Mouse (Mus musculus): ENCODE results near the gene Agbl4. TPM values are rescaled to one million over a fixed set of nuclear protein-coding genes. Genes with fewer than 3 reads are reported as not detected.

Agbl4 gene
- polyA plus RNA-seq, 1 experiment from 2014 or later = 2.0 TPM

- Histone ChIP-seq H3K9me3 (no peaks in the 10 kb centered on the region; the same call in none of the 2 replicates), H3K4me1 (replicated peaks) (no peaks in the 10 kb centered on the region; the same call in 1 of the 2 replicates), H3K4me3 (replicated peaks) (no peak overlapping the region), H3K4me2 (replicated peaks) (no peak overlapping the region), H3K36me3 (no peaks in the 10 kb centered on the region), H3K27me3 (no peaks in the 10 kb centered on the region), H3K9ac (replicated peaks) (no peak overlapping the region), H3K27ac (no peak overlapping the region)
- ATAC-seq = no peak
- WGBS = 79% methylated on average over 1 of the region's 1 CpGs
These were observed 909.1 kb downstream of the Agbl4 start for GRCm38 (mm10) chr4:111306518-111306917.

- no peaks in the 10 kb centered on the region for H3K36me3 ChIP-seq
- no peaks in the 10 kb centered on the region; the same call in 1 of the 2 replicates for H3K4me1 ChIP-seq (replicated peaks)
- H3K4me2 ChIP-seq (replicated peaks) = no peak overlapping the region
- H3K27ac ChIP-seq = no peak overlapping the region
- no peak overlapping the region for H3K9ac ChIP-seq (replicated peaks)
- ATAC-seq = peak; percentile 58; the same call in 1 of the 2 replicates
- 56% methylated on average over 7 of the region's 7 CpGs for WGBS
- H3K9me3 ChIP-seq = no peaks in the 10 kb centered on the region; the same call in none of the 2 replicates
- no peaks in the 10 kb centered on the region for H3K27me3 ChIP-seq
- H3K4me3 ChIP-seq (replicated peaks) = no peak overlapping the region
These were observed 909.7 kb downstream of the Agbl4 start for GRCm38 (mm10) chr4:111307166-111307565.

- WGBS = 60% methylated on average over 5 of the region's 5 CpGs
- Histone ChIP-seq H3K9me3 (no peaks in the 10 kb centered on the region; the same call in none of the 2 replicates), H3K27ac (no peak overlapping the region), H3K4me1 (replicated peaks) (no peaks in the 10 kb centered on the region; the same call in 1 of the 2 replicates), H3K9ac (replicated peaks) (no peak overlapping the region), H3K4me3 (replicated peaks) (no peak overlapping the region), H3K36me3 (no peaks in the 10 kb centered on the region), H3K27me3 (no peaks in the 10 kb centered on the region), H3K4me2 (replicated peaks) (no peak overlapping the region)
- ATAC-seq = no peak
These were observed 910.2 kb downstream of the Agbl4 start for GRCm38 (mm10) chr4:111307633-111308032.

GRCm38 (mm10) chr4:111308572-111309288 is 911.3 kb downstream of the Agbl4 start:
- Histone ChIP-seq H3K27me3 (no peaks in the 10 kb centered on the region), H3K27ac (no peak overlapping the region), H3K4me1 (replicated peaks) (no peaks in the 10 kb centered on the region; the same call in 1 of the 2 replicates), H3K9ac (replicated peaks) (no peak overlapping the region), H3K4me2 (replicated peaks) (no peak overlapping the region), H3K9me3 (no peaks in the 10 kb centered on the region; the same call in none of the 2 replicates), H3K4me3 (replicated peaks) (no peak overlapping the region), H3K36me3 (no peaks in the 10 kb centered on the region)
- WGBS = 78% methylated on average over 3 of the region's 3 CpGs
- no peak for ATAC-seq

- no peak for ATAC-seq
- 88% methylated on average over 11 of the region's 11 CpGs for WGBS
These were observed 929.6 kb downstream of the Agbl4 start for GRCm38 (mm10) chr4:111327094-111327493.

GRCm38 (mm10) chr4:111327760-111328373 is 930.4 kb downstream of the Agbl4 start:
- 71% methylated on average over 11 of the region's 11 CpGs for WGBS
- Histone ChIP-seq H3K4me1 (replicated peaks) (no peaks in the 10 kb centered on the region), H3K4me2 (replicated peaks) (0 out of 2 replicates have a peak overlapping the region, but pooled peaks have one; percentile 4), H3K4me3 (replicated peaks) (no peak overlapping the region), H3K27me3 (no peaks in the 10 kb centered on the region), H3K27ac (no peak overlapping the region), H3K9ac (replicated peaks) (no peak overlapping the region), H3K9me3 (no peaks in the 10 kb centered on the region), H3K36me3 (no peaks in the 10 kb centered on the region)
- ATAC-seq = peak; percentile 83; the same call in 1 of the 2 replicates

More at GRCm38 (mm10) chr4:111327094-111327493, 929.6 kb downstream of the Agbl4 start:
- H3K27ac ChIP-seq = no peak overlapping the region
- H3K9me3 ChIP-seq = no peaks in the 10 kb centered on the region
- H3K9ac ChIP-seq (replicated peaks) = no peak overlapping the region
- H3K27me3 ChIP-seq = no peaks in the 10 kb centered on the region
- H3K4me1 ChIP-seq (replicated peaks) = no peaks in the 10 kb centered on the region
- H3K4me3 ChIP-seq (replicated peaks) = no peak overlapping the region
- H3K4me2 ChIP-seq (replicated peaks) = no peak overlapping the region
- no peaks in the 10 kb centered on the region for H3K36me3 ChIP-seq

GRCm38 (mm10) chr4:111329501-111329900 is 932.0 kb downstream of the Agbl4 start:
- Histone ChIP-seq H3K4me3 (replicated peaks) (no peak overlapping the region), H3K27ac (no peak overlapping the region), H3K9me3 (no peaks in the 10 kb centered on the region), H3K36me3 (no peaks in the 10 kb centered on the region), H3K4me1 (replicated peaks) (no peaks in the 10 kb centered on the region), H3K9ac (replicated peaks) (no peak overlapping the region), H3K4me2 (replicated peaks) (no peak overlapping the region), H3K27me3 (no peaks in the 10 kb centered on the region)
- no peak for ATAC-seq
- WGBS = 74% methylated on average over 4 of the region's 4 CpGs

GRCm38 (mm10) chr4:111332864-111333263 is 935.4 kb downstream of the Agbl4 start:
- Histone ChIP-seq H3K9me3 (no peaks in the 10 kb centered on the region), H3K4me1 (replicated peaks) (no peaks in the 10 kb centered on the region), H3K4me2 (replicated peaks) (no peak overlapping the region), H3K27me3 (no peaks in the 10 kb centered on the region), H3K36me3 (no peaks in the 10 kb centered on the region), H3K9ac (replicated peaks) (no peak overlapping the region), H3K27ac (no peak overlapping the region), H3K4me3 (replicated peaks) (no peak overlapping the region)
- WGBS = 90% methylated on average over 4 of the region's 4 CpGs
- ATAC-seq = no peak

- Histone ChIP-seq H3K4me3 (replicated peaks) (no peak overlapping the region), H3K27me3 (no peaks in the 10 kb centered on the region), H3K4me2 (replicated peaks) (no peak overlapping the region), H3K36me3 (no peaks in the 10 kb centered on the region), H3K27ac (no peak overlapping the region), H3K9ac (replicated peaks) (no peak overlapping the region), H3K9me3 (no peaks in the 10 kb centered on the region), H3K4me1 (replicated peaks) (peaks cover 8% of the 10 kb centered on the region; the same call in 1 of the 2 replicates)
- WGBS = 18% methylated on average over 4 of the region's 4 CpGs
- no peak for ATAC-seq
These were observed 952.5 kb downstream of the Agbl4 start for GRCm38 (mm10) chr4:111349965-111350364.

- Histone ChIP-seq H3K4me1 (replicated peaks) (peaks cover 8% of the 10 kb centered on the region; the same call in 1 of the 2 replicates), H3K27me3 (no peaks in the 10 kb centered on the region), H3K36me3 (no peaks in the 10 kb centered on the region), H3K4me2 (replicated peaks) (no peak overlapping the region), H3K27ac (no peak overlapping the region), H3K9ac (replicated peaks) (no peak overlapping the region), H3K4me3 (replicated peaks) (no peak overlapping the region), H3K9me3 (no peaks in the 10 kb centered on the region)
- ATAC-seq = no peak
- WGBS = 55% methylated on average over 6 of the region's 6 CpGs
These were observed 953.4 kb downstream of the Agbl4 start for GRCm38 (mm10) chr4:111350615-111351525.

GRCm38 (mm10) chr4:111356584-111357115 is 959.2 kb downstream of the Agbl4 start:
- 72% methylated on average over 4 of the region's 4 CpGs for WGBS
- no peak overlapping the region for H3K4me3 ChIP-seq (replicated peaks)
- H3K9me3 ChIP-seq = no peaks in the 10 kb centered on the region
- no peak for ATAC-seq
- no peak overlapping the region for H3K4me2 ChIP-seq (replicated peaks)
- H3K4me1 ChIP-seq (replicated peaks) = no peaks in the 10 kb centered on the region
- no peaks in the 10 kb centered on the region for H3K27me3 ChIP-seq
- no peak overlapping the region for H3K9ac ChIP-seq (replicated peaks)
- no peak overlapping the region for H3K27ac ChIP-seq
- H3K36me3 ChIP-seq = no peaks in the 10 kb centered on the region

Data from midbrain, embryonic 13.5 days (tissue).